Mouse (Mus musculus) heart, embryonic 14.5 days (tissue): ENCODE data around the gene Rpa2. TPM values are rescaled to one million over a fixed set of nuclear protein-coding genes. Genes with fewer than 3 reads are reported as not detected.
"Not testable (repeated sequence)": the region's sequence is repeated elsewhere in the genome, so short reads cannot be mapped to it uniquely, and the experiment has no call there.

Source experiments
- ATAC-seq: fragments of 200-750 bp; cut with Nextera tagmentation; 2 replicates; pipeline ENCODE4 v1.8.0; 2017; ENCODE audit warnings: low read depth, moderate TSS enrichment; ENCODE audit not compliant: insufficient number of reproducible peaks, insufficient read depth, low FRiP score
- H3K27ac ChIP-seq, 2 experiments: fragments of 200-500 bp in 1 of 2; fragments of 300-500 bp in 1 of 2; sonication (generic) in 1 of 2; replicated peaks in 1 of 2; 2 replicates each; pipeline ENCODE4 v1.5.1; 2012 to 2014; ENCODE audit warnings: low read depth in 2 of 2, low read length in 2 of 2, control low read depth in 1 of 2, mild to moderate bottlenecking in 1 of 2, mixed read lengths in 1 of 2; ENCODE audit not compliant: control insufficient read depth in 1 of 2, insufficient read depth in 1 of 2
- H3K27me3 ChIP-seq: fragments of 300-500 bp; sonication (generic); 2 replicates; pipeline ENCODE4 v1.6.1; 2014; ENCODE audit warnings: mild to moderate bottlenecking, low read length, control low read depth; ENCODE audit not compliant: control insufficient read depth, insufficient read depth
- H3K36me3 ChIP-seq: fragments of 300-500 bp; sonication (generic); 2 replicates; pipeline ENCODE4 v1.6.1; 2014; ENCODE audit warnings: mild to moderate bottlenecking, control low read depth, low read length, mixed read lengths; ENCODE audit not compliant: control insufficient read depth, insufficient read depth
- H3K4me1 ChIP-seq, 2 experiments: fragments of 200-500 bp in 1 of 2; fragments of 300-500 bp in 1 of 2; sonication (generic) in 1 of 2; 2 replicates each; pipeline ENCODE4 v1.6.1; 2012 to 2014; ENCODE audit warnings: low read length in 2 of 2, control low read depth in 1 of 2, mixed read lengths in 1 of 2; ENCODE audit not compliant: control insufficient read depth in 2 of 2, insufficient read depth in 2 of 2
- H3K4me2 ChIP-seq: fragments of 300-500 bp; sonication (generic); 2 replicates; pipeline ENCODE4 v1.6.1; 2014; ENCODE audit warnings: mild to moderate bottlenecking, low read length
- H3K4me3 ChIP-seq, 2 experiments: fragments of 200-500 bp in 1 of 2; fragments of 300-500 bp in 1 of 2; sonication (generic) in 1 of 2; 2 replicates each; pipeline ENCODE4 v1.5.1; 2012 to 2014; ENCODE audit warnings: low read length in 2 of 2, mild to moderate bottlenecking in 2 of 2, control low read depth in 1 of 2, low read depth in 1 of 2, moderate library complexity in 1 of 2; ENCODE audit not compliant: control insufficient read depth in 1 of 2, insufficient read depth in 1 of 2
- H3K9ac ChIP-seq: fragments of 300-500 bp; sonication (generic); 2 replicates; pipeline ENCODE4 v1.6.1; 2014; ENCODE audit warnings: mild to moderate bottlenecking, low read length
- H3K9me3 ChIP-seq: fragments of 300-500 bp; sonication (generic); 2 replicates; pipeline ENCODE4 v1.6.1; 2016; ENCODE audit warnings: low read length, control low read depth; ENCODE audit not compliant: control insufficient read depth
- WGBS: fragments of 180-500 bp; shearing (Covaris S2); extraction: QIAGEN DNeasy Blood & Tissue Kit; methylation state at CpG from one replicate; pipeline ENCODE4 v1.1.7; 2014; 5-methylcytosine and 5-hydroxymethylcytosine counted together
- polyA plus RNA-seq: library from polyadenylated mRNA; unstranded; fragments of >200 nt; fragmentation: Nextera tagmentation; extraction: Ambion mirVana; gene quantifications from 2 replicates; pipeline ENCODE4 v1.2.1, GENCODE M21; 2014

Gene Rpa2
- polyA plus RNA-seq, 1 experiment from 2014 or later, result 74.3 TPM

- Histone ChIP-seq H3K4me2 (no peak overlapping the region), H3K9ac (no peak overlapping the region), H3K4me1 (peaks cover 0 to 7% of the 10 kb centered on the region in 2 experiments; a peak in 1 of 4 replicates), H3K27me3 (no peaks in the 10 kb centered on the region), H3K4me3 (no peak overlapping the region), H3K27ac (no peak overlapping the region), H3K9me3 (no peaks in the 10 kb centered on the region), H3K36me3 (no peaks in the 10 kb centered on the region)
- no peak for ATAC-seq
- WGBS, result 52% methylated on average over 3 of the region's 3 CpGs
These were observed 32.2 kb upstream of the Rpa2 start for GRCm38 (mm10) chr4:132735894-132736293.

- 91% methylated on average over 9 of the region's 9 CpGs for WGBS
- not testable (repeated sequence) for H3K4me3 ChIP-seq, H3K27me3 ChIP-seq, H3K9ac ChIP-seq, ATAC-seq, H3K4me1 ChIP-seq, H3K27ac ChIP-seq, H3K4me2 ChIP-seq, H3K9me3 ChIP-seq, H3K36me3 ChIP-seq
These were observed 31.0 kb upstream of the Rpa2 start for GRCm38 (mm10) chr4:132737154-132737553.

GRCm38 (mm10) chr4:132741491-132741890 lies 26.6 kb upstream of the Rpa2 start:
- Histone ChIP-seq H3K9ac (no peak overlapping the region), H3K27me3 (no peaks in the 10 kb centered on the region), H3K27ac (no peak overlapping the region), H3K4me2 (no peak overlapping the region), H3K4me3 (no peak overlapping the region), H3K4me1 (peaks cover 6 to 7% of the 10 kb centered on the region in 2 experiments; a peak in 3 of 4 replicates), H3K9me3 (no peaks in the 10 kb centered on the region), H3K36me3 (no peaks in the 10 kb centered on the region)
- 90% methylated on average over 7 of the region's 7 CpGs for WGBS
- ATAC-seq, result no peak

- 0 out of 4 replicates have a peak overlapping the region, but pooled peaks of 1 of the 2 experiments have one; percentile 2 for H3K27ac ChIP-seq
- H3K27me3 ChIP-seq, result no peaks in the 10 kb centered on the region
- H3K9me3 ChIP-seq, result no peaks in the 10 kb centered on the region
- H3K9ac ChIP-seq, result no peak overlapping the region
- peaks cover 6 to 7% of the 10 kb centered on the region in 2 experiments; a peak in 3 of 4 replicates for H3K4me1 ChIP-seq
- no peaks in the 10 kb centered on the region for H3K36me3 ChIP-seq
- ATAC-seq, result peak; percentile 36
- 46% methylated on average over 11 of the region's 11 CpGs for WGBS
- H3K4me3 ChIP-seq, result no peak overlapping the region
- no peak overlapping the region for H3K4me2 ChIP-seq
These were observed 23.9 kb upstream of the Rpa2 start for GRCm38 (mm10) chr4:132743992-132744911.

GRCm38 (mm10) chr4:132746911-132747517 lies 21.1 kb upstream of the Rpa2 start:
- Histone ChIP-seq H3K9ac (no peak overlapping the region), H3K4me1 (peaks cover 6 to 7% of the 10 kb centered on the region in 2 experiments; a peak in 3 of 4 replicates), H3K4me2 (no peak overlapping the region), H3K36me3 (no peaks in the 10 kb centered on the region), H3K9me3 (no peaks in the 10 kb centered on the region), H3K4me3 (no peak overlapping the region), H3K27ac (peak overlapping the region in 1 of 2 experiments; percentile 36; a peak in 3 of 4 replicates), H3K27me3 (no peaks in the 10 kb centered on the region)
- 88% methylated on average over 9 of the region's 9 CpGs for WGBS
- no peak for ATAC-seq

GRCm38 (mm10) chr4:132747664-132748259 lies 20.4 kb upstream of the Rpa2 start:
- Histone ChIP-seq H3K27me3 (no peaks in the 10 kb centered on the region), H3K4me3 (no peak overlapping the region), H3K9ac (no peak overlapping the region), H3K27ac (peak overlapping the region; percentile 21 to 36), H3K4me2 (peak overlapping the region; percentile 2; the same call in 1 of the 2 replicates), H3K4me1 (peaks cover 6 to 7% of the 10 kb centered on the region in 2 experiments; a peak in 3 of 4 replicates), H3K9me3 (no peaks in the 10 kb centered on the region), H3K36me3 (no peaks in the 10 kb centered on the region)
- WGBS, result 40% methylated on average over 9 of the region's 9 CpGs
- peak; percentile 23; the same call in 1 of the 2 replicates for ATAC-seq

GRCm38 (mm10) chr4:132748778-132749177 lies 19.4 kb upstream of the Rpa2 start:
- Histone ChIP-seq H3K36me3 (no peaks in the 10 kb centered on the region), H3K4me1 (peaks cover 5 to 7% of the 10 kb centered on the region in 2 experiments; a peak in 3 of 4 replicates), H3K9ac (no peak overlapping the region), H3K27ac (no peak overlapping the region), H3K9me3 (no peaks in the 10 kb centered on the region), H3K4me3 (no peak overlapping the region), H3K27me3 (no peaks in the 10 kb centered on the region), H3K4me2 (no peak overlapping the region)
- ATAC-seq, result no peak
- 85% methylated on average over 4 of the region's 4 CpGs for WGBS
